Mouse (Mus musculus): ENCODE results near the gene Slc25a29. TPM values are rescaled to one million over a fixed set of nuclear protein-coding genes. Genes with fewer than 3 reads are reported as not detected.

Slc25a29 gene
- polyA plus RNA-seq, 1 experiment from 2014 or later: 9.1 TPM

DNA sequence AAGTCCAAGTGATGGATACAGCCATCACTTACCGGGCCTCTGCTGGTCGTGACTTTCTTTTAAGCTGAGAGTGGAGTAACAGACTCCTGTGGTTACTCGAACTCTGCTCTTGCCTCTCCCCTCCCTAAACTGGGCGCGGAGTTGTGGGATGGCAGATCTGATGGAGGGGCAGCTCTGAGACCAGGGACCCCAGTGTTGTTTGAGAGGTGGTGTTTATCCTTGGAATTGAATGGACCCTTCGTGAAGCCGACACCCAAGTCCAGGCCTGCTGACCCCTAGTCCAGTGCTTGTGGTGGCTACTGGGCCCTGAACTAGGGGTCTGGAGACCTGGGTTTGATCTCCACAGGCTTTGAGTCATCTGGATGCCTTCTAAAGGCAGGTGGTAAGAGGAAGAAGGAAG, 1.0 kb upstream of the Slc25a29 start:
- H3K4me3 ChIP-seq (ENCODE audit: low read length): peak overlapping the region; percentile 59
- ATAC-seq (ENCODE audit: low FRiP score, low TSS enrichment): no peak
- H3K4me1 ChIP-seq (ENCODE audit: insufficient read depth, low read length): peaks cover 52% of the 10 kb centered on the region
- H3K9ac ChIP-seq (replicated peaks; ENCODE audit: low read length): peak overlapping the region; percentile 91
- H3K4me2 ChIP-seq (replicated peaks; ENCODE audit: low read depth, low read length): peak overlapping the region; percentile 97
- H3K27me3 ChIP-seq (ENCODE audit: insufficient read depth, low read length): no peaks in the 10 kb centered on the region
- H3K36me3 ChIP-seq (ENCODE audit: insufficient read depth, low read length): peaks cover 6% of the 10 kb centered on the region; the same call in 1 of the 2 replicates
- WGBS: 46% methylated on average over 7 of the region's 7 CpGs
- no peaks in the 10 kb centered on the region for H3K9me3 ChIP-seq (ENCODE audit: low read length)
- H3K27ac ChIP-seq (ENCODE audit: low read length): peak overlapping the region; percentile 88

DNA sequence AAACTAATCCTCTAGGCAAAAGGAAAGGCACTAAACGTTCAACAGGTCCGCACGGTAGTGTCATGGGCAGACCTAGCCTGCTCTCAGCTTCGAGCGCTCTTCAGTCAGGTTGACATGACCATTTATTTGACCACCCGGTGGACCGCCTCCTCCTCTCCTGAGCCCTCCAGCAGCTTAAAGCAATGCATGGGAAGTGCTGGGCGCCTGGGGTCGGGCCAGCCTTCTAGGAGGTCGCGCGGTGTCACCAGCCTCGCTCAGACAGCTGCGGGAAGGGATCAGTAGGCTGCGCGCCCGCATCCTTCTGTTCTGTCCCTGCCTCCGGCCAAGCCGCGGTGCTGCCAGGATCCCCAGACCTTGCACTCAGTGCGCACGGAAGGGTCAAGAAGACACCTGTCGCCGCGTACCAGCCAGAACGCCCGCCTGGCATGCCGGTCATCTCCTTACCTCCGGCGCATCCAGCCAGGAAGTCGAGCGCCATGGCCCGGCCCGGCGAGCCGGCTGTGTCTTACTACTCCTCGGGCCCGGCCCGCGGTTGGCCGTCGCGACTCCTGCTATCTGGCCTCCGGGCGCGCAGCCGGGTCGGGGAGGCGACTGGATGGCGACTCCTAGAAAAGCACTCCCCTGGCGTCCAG, 359 bp downstream of the Slc25a29 start:
- H3K27ac ChIP-seq (ENCODE audit: low read length): no peak overlapping the region; the same call in 1 of the 2 replicates
- no peaks in the 10 kb centered on the region for H3K27me3 ChIP-seq (ENCODE audit: insufficient read depth, low read length)
- H3K4me1 ChIP-seq (ENCODE audit: insufficient read depth, low read length): peaks cover 50% of the 10 kb centered on the region
- peak; percentile 8 for ATAC-seq (ENCODE audit: low FRiP score, low TSS enrichment)
- H3K9me3 ChIP-seq (ENCODE audit: low read length): no peaks in the 10 kb centered on the region
- H3K36me3 ChIP-seq (ENCODE audit: insufficient read depth, low read length): no peaks in the 10 kb centered on the region
- peak overlapping the region; percentile 91 for H3K9ac ChIP-seq (replicated peaks; ENCODE audit: low read length)
- peak overlapping the region; percentile 97 for H3K4me2 ChIP-seq (replicated peaks; ENCODE audit: low read depth, low read length)
- 2% methylated on average over 51 of the region's 51 CpGs for WGBS
- peak overlapping the region; percentile 59 for H3K4me3 ChIP-seq (ENCODE audit: low read length)

DNA sequence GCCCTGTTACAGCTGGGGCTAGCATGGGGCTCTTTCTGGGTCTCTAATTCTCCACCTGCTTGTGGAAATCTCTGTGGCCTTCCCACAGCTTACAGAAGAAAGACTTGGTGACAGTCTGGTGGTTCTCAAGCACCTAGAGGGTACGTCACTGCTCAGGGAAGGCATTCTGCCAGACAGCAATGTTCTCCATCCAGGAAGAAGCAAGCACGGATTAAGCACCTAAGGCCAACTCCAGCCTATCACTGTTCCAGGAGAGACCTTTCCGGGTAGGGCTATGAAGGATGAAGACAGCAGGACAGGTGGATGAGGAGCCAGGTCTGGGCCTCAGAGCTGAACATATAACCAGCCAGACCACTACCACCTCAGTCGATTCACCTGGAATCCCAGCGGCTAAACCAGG, 897 bp downstream of the Slc25a29 start:
- peak overlapping the region; percentile 59 for H3K4me3 ChIP-seq (ENCODE audit: low read length)
- peaks cover 49% of the 10 kb centered on the region for H3K4me1 ChIP-seq (ENCODE audit: insufficient read depth, low read length)
- H3K27me3 ChIP-seq (ENCODE audit: insufficient read depth, low read length): no peaks in the 10 kb centered on the region
- peak overlapping the region; percentile 91 for H3K9ac ChIP-seq (replicated peaks; ENCODE audit: low read length)
- ATAC-seq (ENCODE audit: low FRiP score, low TSS enrichment): no peak
- H3K27ac ChIP-seq (ENCODE audit: low read length): no peak overlapping the region
- no peaks in the 10 kb centered on the region for H3K36me3 ChIP-seq (ENCODE audit: insufficient read depth, low read length)
- peak overlapping the region; percentile 97 for H3K4me2 ChIP-seq (replicated peaks; ENCODE audit: low read depth, low read length)
- 38% methylated on average over 5 of the region's 5 CpGs for WGBS
- H3K9me3 ChIP-seq (ENCODE audit: low read length): no peaks in the 10 kb centered on the region

DNA sequence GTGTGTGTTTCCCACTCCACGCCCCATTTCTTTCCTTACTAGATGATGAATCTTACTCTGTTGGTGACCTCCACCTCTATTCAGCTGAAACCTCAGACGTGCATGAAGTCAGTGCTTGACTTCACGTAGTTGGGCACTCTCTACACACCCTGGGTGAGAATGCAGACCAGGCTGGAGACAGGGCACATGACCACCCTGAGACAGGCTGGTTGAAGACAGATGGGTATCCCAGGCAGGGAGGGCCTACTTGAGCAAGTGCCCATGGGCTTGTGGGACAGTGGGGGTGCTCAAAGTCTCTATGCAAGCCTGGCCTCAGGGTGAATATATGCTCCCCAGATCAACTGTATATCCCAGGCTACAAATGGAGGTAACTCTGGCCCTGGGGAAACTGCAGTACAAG, 1.3 kb downstream of the Slc25a29 start:
- Histone ChIP-seq H3K36me3 (ENCODE audit: insufficient read depth, low read length) (no peaks in the 10 kb centered on the region), H3K4me3 (ENCODE audit: low read length) (no peak overlapping the region), H3K27ac (ENCODE audit: low read length) (no peak overlapping the region), H3K9ac (replicated peaks; ENCODE audit: low read length) (no peak overlapping the region), H3K4me2 (replicated peaks; ENCODE audit: low read depth, low read length) (0 out of 2 replicates have a peak overlapping the region, but pooled peaks have one; percentile 97), H3K27me3 (ENCODE audit: insufficient read depth, low read length) (no peaks in the 10 kb centered on the region), H3K9me3 (ENCODE audit: low read length) (no peaks in the 10 kb centered on the region), H3K4me1 (ENCODE audit: insufficient read depth, low read length) (peaks cover 47% of the 10 kb centered on the region)
- ATAC-seq (ENCODE audit: low FRiP score, low TSS enrichment): no peak
- WGBS: 62% methylated on average over 3 of the region's 3 CpGs

DNA sequence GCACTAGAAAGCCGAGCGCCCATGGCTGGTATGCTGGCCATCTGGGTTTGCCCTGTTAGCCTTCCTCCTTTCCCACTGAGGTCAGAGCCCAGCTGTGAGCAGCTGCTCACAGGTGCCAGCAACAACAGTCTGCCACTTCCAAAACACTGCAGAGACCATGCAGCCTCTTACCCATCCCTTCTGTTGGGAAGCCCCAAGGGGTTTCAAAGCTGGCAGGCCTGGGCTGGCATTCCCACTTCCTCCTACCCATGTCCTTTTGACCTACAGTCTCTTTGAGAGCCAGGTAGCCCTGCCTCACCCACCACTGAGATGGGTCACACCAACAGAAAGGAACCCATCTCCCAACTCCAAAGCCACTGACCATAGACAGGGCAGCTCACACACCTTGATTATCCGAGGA, 2.3 kb downstream of the Slc25a29 start:
- WGBS: 91% methylated on average over 3 of the region's 3 CpGs
- H3K4me1 ChIP-seq (ENCODE audit: insufficient read depth, low read length): peaks cover 47% of the 10 kb centered on the region
- no peak overlapping the region for H3K9ac ChIP-seq (replicated peaks; ENCODE audit: low read length)
- H3K36me3 ChIP-seq (ENCODE audit: insufficient read depth, low read length): peaks cover under 1% of the 10 kb centered on the region; the same call in 1 of the 2 replicates
- no peak overlapping the region for H3K4me3 ChIP-seq (ENCODE audit: low read length)
- H3K27ac ChIP-seq (ENCODE audit: low read length): no peak overlapping the region
- no peak for ATAC-seq (ENCODE audit: low FRiP score, low TSS enrichment)
- H3K27me3 ChIP-seq (ENCODE audit: insufficient read depth, low read length): no peaks in the 10 kb centered on the region
- H3K9me3 ChIP-seq (ENCODE audit: low read length): no peaks in the 10 kb centered on the region
- H3K4me2 ChIP-seq (replicated peaks; ENCODE audit: low read depth, low read length): no peak overlapping the region

DNA sequence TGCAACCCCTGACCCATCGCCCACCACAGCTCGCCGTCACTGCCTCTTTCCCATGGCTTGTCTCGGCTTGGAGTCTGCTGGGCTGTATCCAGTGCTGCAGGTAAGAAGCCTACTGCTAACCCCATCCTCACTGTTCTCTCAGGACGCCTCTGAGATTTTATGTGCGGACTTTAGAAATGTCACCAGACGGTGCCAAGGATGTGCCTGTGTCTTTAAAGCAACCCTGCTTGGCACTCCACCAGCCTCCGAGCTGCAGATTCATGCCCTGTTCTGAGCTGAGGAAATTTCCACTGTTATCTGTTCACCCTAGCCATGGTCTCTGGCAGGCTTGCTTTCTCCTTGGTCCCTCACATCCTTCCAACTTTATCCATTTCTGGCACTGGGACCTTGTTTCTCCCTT, 2.8 kb downstream of the Slc25a29 start:
- Histone ChIP-seq H3K4me1 (ENCODE audit: insufficient read depth, low read length) (peaks cover 41% of the 10 kb centered on the region), H3K9ac (replicated peaks; ENCODE audit: low read length) (no peak overlapping the region), H3K4me2 (replicated peaks; ENCODE audit: low read depth, low read length) (no peak overlapping the region), H3K27me3 (ENCODE audit: insufficient read depth, low read length) (no peaks in the 10 kb centered on the region), H3K4me3 (ENCODE audit: low read length) (no peak overlapping the region), H3K36me3 (ENCODE audit: insufficient read depth, low read length) (peaks cover 6% of the 10 kb centered on the region), H3K9me3 (ENCODE audit: low read length) (no peaks in the 10 kb centered on the region), H3K27ac (ENCODE audit: low read length) (0 out of 2 replicates have a peak overlapping the region, but pooled peaks have one; percentile 12)
- ATAC-seq (ENCODE audit: low FRiP score, low TSS enrichment): no peak
- WGBS: 76% methylated on average over 8 of the region's 8 CpGs

DNA sequence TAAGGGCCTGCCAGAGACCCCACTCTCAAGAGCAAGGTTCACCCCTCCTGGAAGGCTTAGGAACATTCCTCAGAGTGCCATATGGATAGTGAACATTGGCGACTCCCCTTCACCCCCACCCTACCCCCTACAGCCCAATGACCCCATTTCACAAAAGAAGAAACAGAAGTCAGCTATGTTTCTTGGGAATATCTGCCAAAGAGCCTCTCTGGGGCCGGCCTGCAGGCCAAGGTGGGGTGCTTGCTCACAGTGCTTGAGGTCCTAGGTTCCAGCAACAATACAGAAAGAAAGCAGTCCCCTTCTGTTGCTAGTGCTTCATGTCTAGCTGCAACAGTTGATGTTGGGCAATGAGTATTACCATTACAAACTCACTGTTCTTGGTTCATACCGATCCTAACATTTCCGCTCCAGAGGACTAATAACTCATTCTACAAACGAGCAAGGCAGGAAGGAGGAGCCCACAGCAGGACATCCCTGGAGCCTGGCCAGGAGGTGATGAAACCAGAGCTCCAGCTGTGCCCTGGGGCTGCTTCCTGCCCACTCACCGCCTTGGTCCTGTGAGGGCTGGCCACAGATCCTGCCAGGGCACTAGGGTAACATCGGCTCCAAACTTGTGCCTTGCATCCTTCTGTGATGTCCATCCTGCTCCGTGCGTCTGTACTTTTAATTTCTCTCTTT, 3.6 kb downstream of the Slc25a29 start:
- ATAC-seq (ENCODE audit: low FRiP score, low TSS enrichment): no peak
- 38% methylated on average over 9 of the region's 9 CpGs for WGBS
- 0 out of 2 replicates have a peak overlapping the region, but pooled peaks have one; percentile 12 for H3K27ac ChIP-seq (ENCODE audit: low read length)
- H3K9me3 ChIP-seq (ENCODE audit: low read length): no peaks in the 10 kb centered on the region
- no peak overlapping the region for H3K4me2 ChIP-seq (replicated peaks; ENCODE audit: low read depth, low read length)
- H3K4me1 ChIP-seq (ENCODE audit: insufficient read depth, low read length): peaks cover 34% of the 10 kb centered on the region
- H3K9ac ChIP-seq (replicated peaks; ENCODE audit: low read length): no peak overlapping the region; the same call in 1 of the 2 replicates
- peaks cover 11% of the 10 kb centered on the region for H3K36me3 ChIP-seq (ENCODE audit: insufficient read depth, low read length)
- H3K4me3 ChIP-seq (ENCODE audit: low read length): no peak overlapping the region
- no peaks in the 10 kb centered on the region for H3K27me3 ChIP-seq (ENCODE audit: insufficient read depth, low read length)

DNA sequence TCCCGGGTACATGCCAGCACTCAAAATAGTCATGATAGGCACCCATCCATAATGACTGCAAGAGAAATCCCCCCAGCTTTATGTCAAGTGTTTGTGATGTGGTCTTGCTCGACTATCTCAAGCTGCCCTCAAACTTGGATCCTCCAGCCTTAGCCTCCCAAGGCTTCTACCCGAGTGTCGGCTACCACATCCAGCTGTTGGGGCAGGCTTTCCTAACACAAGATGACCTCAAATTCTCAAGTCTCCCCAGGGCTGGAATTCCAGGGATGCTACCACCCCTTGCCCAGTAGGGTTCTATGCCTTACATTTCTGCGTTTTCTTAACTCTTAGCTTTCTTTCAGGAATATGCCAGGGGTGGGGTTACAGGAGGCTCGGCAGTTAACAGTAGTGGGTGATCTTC, 5.3 kb downstream of the Slc25a29 start:
- Histone ChIP-seq H3K27ac (ENCODE audit: low read length) (no peak overlapping the region), H3K4me3 (ENCODE audit: low read length) (no peak overlapping the region), H3K9me3 (ENCODE audit: low read length) (no peaks in the 10 kb centered on the region), H3K9ac (replicated peaks; ENCODE audit: low read length) (no peak overlapping the region), H3K4me1 (ENCODE audit: insufficient read depth, low read length) (peaks cover 25% of the 10 kb centered on the region), H3K27me3 (ENCODE audit: insufficient read depth, low read length) (no peaks in the 10 kb centered on the region), H3K36me3 (ENCODE audit: insufficient read depth, low read length) (peaks cover 20% of the 10 kb centered on the region), H3K4me2 (replicated peaks; ENCODE audit: low read depth, low read length) (no peak overlapping the region)
- WGBS: 84% methylated on average over 6 of the region's 6 CpGs
- ATAC-seq (ENCODE audit: low FRiP score, low TSS enrichment): no peak

DNA sequence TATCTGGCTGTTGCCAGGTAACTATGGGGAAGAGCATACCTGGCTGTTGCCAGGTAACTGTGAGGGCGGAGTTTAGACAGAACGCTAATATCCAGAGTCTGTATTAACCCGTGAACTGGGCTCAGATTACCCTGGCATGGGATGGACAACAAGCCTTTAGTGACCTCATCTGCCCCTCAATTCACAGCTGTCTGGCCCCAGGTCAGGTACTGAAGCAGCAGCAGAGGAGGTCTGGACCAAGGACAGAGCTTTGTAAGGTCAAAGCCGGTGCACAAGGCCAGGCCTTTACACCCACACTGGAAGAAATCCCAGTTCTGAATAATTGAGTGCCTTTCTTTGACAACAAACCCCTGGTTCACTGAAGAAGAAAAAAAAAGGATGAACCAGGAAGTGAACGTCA, 6.0 kb downstream of the Slc25a29 start:
- Histone ChIP-seq H3K4me1 (ENCODE audit: insufficient read depth, low read length) (peaks cover 18% of the 10 kb centered on the region), H3K36me3 (ENCODE audit: insufficient read depth, low read length) (peaks cover 20% of the 10 kb centered on the region), H3K27ac (ENCODE audit: low read length) (no peak overlapping the region), H3K4me2 (replicated peaks; ENCODE audit: low read depth, low read length) (no peak overlapping the region), H3K4me3 (ENCODE audit: low read length) (no peak overlapping the region), H3K9me3 (ENCODE audit: low read length) (no peaks in the 10 kb centered on the region), H3K27me3 (ENCODE audit: insufficient read depth, low read length) (no peaks in the 10 kb centered on the region), H3K9ac (replicated peaks; ENCODE audit: low read length) (no peak overlapping the region)
- WGBS: 61% methylated on average over 5 of the region's 5 CpGs
- ATAC-seq (ENCODE audit: low FRiP score, low TSS enrichment): no peak

DNA sequence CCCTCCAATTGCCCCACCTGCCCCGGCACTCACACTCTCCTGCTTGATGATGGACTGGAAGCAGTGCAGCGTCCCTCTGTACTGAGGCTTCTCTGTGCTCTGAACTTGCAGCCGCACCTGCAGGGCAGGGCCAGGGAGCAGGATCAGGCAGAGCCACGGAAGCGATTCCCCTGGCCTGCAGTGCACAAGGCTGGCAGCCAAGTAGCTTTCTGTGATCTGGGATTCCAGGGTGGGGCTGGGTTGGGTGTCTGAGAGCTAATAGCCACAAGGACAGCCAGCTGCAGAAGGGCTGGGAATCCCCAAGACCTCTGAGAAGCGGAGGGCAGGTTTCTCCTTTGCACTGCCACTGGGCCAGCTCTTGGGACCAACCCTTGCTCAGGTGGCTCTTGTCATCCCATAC, 8.0 kb downstream of the Slc25a29 start:
- Histone ChIP-seq H3K4me3 (ENCODE audit: low read length) (no peak overlapping the region), H3K4me2 (replicated peaks; ENCODE audit: low read depth, low read length) (no peak overlapping the region), H3K4me1 (ENCODE audit: insufficient read depth, low read length) (peaks cover 10% of the 10 kb centered on the region), H3K27ac (ENCODE audit: low read length) (no peak overlapping the region), H3K9me3 (ENCODE audit: low read length) (no peaks in the 10 kb centered on the region), H3K36me3 (ENCODE audit: insufficient read depth, low read length) (peaks cover 20% of the 10 kb centered on the region), H3K9ac (replicated peaks; ENCODE audit: low read length) (no peak overlapping the region), H3K27me3 (ENCODE audit: insufficient read depth, low read length) (no peaks in the 10 kb centered on the region)
- ATAC-seq (ENCODE audit: low FRiP score, low TSS enrichment): no peak
- WGBS: 96% methylated on average over 6 of the region's 6 CpGs
